Mouse (Mus musculus): ENCODE data around the gene D930020B18Rik.

- TF ChIP-seq CTCF (IDR thresholded peaks at IDR 0.05; ENCODE audit: low read depth, low read length) (no peak), POLR2A (IDR thresholded peaks at IDR 0.05; ENCODE audit: extremely low read depth, insufficient read depth, low read length) (no peak)
Observed at GRCm38 (mm10) chr10:121665631-121666145, 24.3 kb downstream of the D930020B18Rik start.
